Mouse (Mus musculus) liver, postnatal 0 days (tissue): ENCODE data around the gene Arhgap23. TPM values are rescaled to one million over a fixed set of nuclear protein-coding genes. Genes with fewer than 3 reads are reported as not detected.

Experiments used
- ATAC-seq: fragments of 200-750 bp; cut with Nextera tagmentation; 2 replicates; pipeline ENCODE4 v1.8.0; 2017; ENCODE audit warnings: mild to moderate bottlenecking, moderate library complexity
- DNase-seq: peaks from one replicate; pipeline ENCODE4 v3.0.0-alpha.2; 2016
- H3K27ac ChIP-seq: fragments of 300-500 bp; sonication (generic); 2 replicates; pipeline ENCODE4 v1.5.1; 2014; ENCODE audit warnings: antibody characterized with exemption, moderate library complexity, mild to moderate bottlenecking, low read depth
- H3K27me3 ChIP-seq: fragments of 300-500 bp; sonication (generic); 2 replicates; pipeline ENCODE4 v1.6.1; 2014; ENCODE audit warnings: low read length, control low read depth, mixed read lengths; ENCODE audit not compliant: insufficient read depth
- H3K36me3 ChIP-seq: fragments of 300-500 bp; sonication (generic); replicated peaks from 2 replicates; pipeline ENCODE4 v1.6.1; 2014; ENCODE audit warnings: mild to moderate bottlenecking, control low read depth, low read length, moderate library complexity, mixed read lengths; ENCODE audit not compliant: insufficient read depth
- H3K4me1 ChIP-seq: fragments of 300-500 bp; sonication (generic); 2 replicates; pipeline ENCODE4 v1.6.1; 2014; ENCODE audit warnings: antibody characterized with exemption, mild to moderate bottlenecking, control low read depth; ENCODE audit not compliant: insufficient read depth
- H3K4me2 ChIP-seq: fragments of 300-500 bp; sonication (generic); 2 replicates; pipeline ENCODE4 v1.6.1; 2014; ENCODE audit warnings: low read depth, mild to moderate bottlenecking, low read length, moderate library complexity, mixed read lengths
- H3K4me3 ChIP-seq: fragments of 300-500 bp; sonication (generic); 2 replicates; pipeline ENCODE4 v1.5.1; 2014; ENCODE audit warnings: low read depth, low read length
- H3K9ac ChIP-seq: fragments of 300-500 bp; sonication (generic); replicated peaks from 2 replicates; pipeline ENCODE4 v1.6.1; 2014; ENCODE audit warnings: mild to moderate bottlenecking, moderate library complexity
- H3K9me3 ChIP-seq: fragments of 300-500 bp; sonication (generic); 2 replicates; pipeline ENCODE4 v1.6.1; 2016; ENCODE audit warnings: mild to moderate bottlenecking, control low read depth, low read length, mixed read lengths
- CTCF ChIP-seq: sonication (generic); IDR thresholded peaks from 2 replicates; pipeline ENCODE4 v1.5.1; 2016; ENCODE audit warnings: antibody characterized with exemption, low read depth
- EP300 ChIP-seq: IDR thresholded peaks from 2 replicates; pipeline ENCODE4 v1.6.1; 2016; ENCODE audit warnings: antibody characterized with exemption, low read depth, mild to moderate bottlenecking
- WGBS: fragments of 180-500 bp; shearing (Covaris S2); extraction: QIAGEN DNeasy Blood & Tissue Kit; methylation state at CpG from one replicate; pipeline ENCODE4 v1.1.7; 2014; ENCODE audit not compliant: insufficient replicate concordance; 5-methylcytosine and 5-hydroxymethylcytosine counted together
- polyA plus RNA-seq: library from polyadenylated mRNA; unstranded; fragments of >200 nt; fragmentation: Nextera tagmentation; extraction: Ambion mirVana; gene quantifications from 2 replicates; pipeline ENCODE4 v1.2.1, GENCODE M21; 2015

Arhgap23 gene
- polyA plus RNA-seq, 1 experiment from 2014 or later: 5.7 TPM

DNA sequence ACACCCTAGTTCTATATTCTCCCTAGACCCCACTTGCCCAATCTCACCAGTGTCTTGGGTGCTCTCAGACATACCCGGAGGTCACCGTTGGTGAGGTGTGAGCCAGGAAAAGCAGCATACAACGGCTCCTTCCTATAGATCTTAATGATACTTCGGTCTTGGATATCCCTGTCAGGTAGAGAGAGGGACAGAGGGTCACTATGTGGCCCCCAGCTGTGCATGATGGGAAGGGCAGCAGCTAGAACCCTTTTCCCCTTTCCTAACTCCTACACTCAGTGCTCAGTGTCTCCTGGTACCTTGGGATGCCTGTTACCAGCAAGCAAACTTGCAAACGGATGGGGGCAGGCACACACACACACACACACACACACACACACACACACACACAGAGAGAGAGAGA, 120.3 kb downstream of the Arhgap23 start:
- WGBS: 41% methylated on average over 5 of the region's 5 CpGs
- TF ChIP-seq EP300: no peak
- no peak for TF ChIP-seq CTCF
- Histone ChIP-seq H3K4me3 (no peak overlapping the region), H3K9ac (no peak overlapping the region), H3K4me1 (peaks cover 19% of the 10 kb centered on the region), H3K27ac (no peak overlapping the region), H3K27me3 (peaks cover 80% of the 10 kb centered on the region), H3K36me3 (no peaks in the 10 kb centered on the region), H3K4me2 (no peak overlapping the region), H3K9me3 (no peaks in the 10 kb centered on the region)
- no peak for ATAC-seq
- no peak for DNase-seq

DNA sequence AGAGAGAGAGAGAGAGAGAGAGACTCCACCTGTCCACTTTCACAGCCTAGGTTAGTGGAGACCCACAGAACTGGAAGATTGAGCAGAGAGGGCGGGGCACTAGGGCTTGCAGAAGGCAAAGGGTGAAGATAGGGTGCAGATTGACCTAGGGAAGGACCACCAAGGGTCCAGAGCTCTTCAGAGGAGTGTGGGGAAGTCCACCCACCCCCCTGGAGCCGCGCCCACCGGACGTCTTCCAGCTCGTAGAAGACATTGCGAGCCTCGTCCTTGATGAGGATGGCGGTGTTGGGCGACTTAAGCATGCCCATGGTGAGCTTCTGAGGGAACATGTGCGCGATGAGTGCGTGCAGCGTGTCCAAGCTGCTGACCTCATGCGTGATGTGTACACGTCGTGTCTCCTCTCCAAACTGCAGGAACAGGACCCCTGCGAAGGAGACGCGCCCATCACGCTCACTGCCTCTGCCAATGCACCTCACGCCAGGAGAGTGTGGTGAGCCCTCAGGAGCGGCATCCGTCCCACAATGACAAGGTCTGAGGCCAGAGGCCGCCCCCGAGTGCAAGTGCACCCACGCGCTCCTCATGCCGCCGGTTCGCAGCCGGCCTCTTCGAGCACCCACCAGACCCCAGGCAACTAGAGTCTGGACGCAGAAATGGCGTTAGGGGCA, 120.9 kb downstream of the Arhgap23 start:
- no peak for DNase-seq
- no peak overlapping the region for H3K9ac ChIP-seq
- no peak for TF ChIP-seq CTCF
- no peak for TF ChIP-seq EP300
- no peaks in the 10 kb centered on the region for H3K9me3 ChIP-seq
- no peak overlapping the region for H3K4me3 ChIP-seq
- 12% methylated on average over 35 of the region's 35 CpGs for WGBS
- no peaks in the 10 kb centered on the region for H3K36me3 ChIP-seq
- ATAC-seq: no peak
- H3K27me3 ChIP-seq: peaks cover 77% of the 10 kb centered on the region
- no peak overlapping the region for H3K4me2 ChIP-seq
- no peak overlapping the region for H3K27ac ChIP-seq
- peaks cover 19% of the 10 kb centered on the region for H3K4me1 ChIP-seq

DNA sequence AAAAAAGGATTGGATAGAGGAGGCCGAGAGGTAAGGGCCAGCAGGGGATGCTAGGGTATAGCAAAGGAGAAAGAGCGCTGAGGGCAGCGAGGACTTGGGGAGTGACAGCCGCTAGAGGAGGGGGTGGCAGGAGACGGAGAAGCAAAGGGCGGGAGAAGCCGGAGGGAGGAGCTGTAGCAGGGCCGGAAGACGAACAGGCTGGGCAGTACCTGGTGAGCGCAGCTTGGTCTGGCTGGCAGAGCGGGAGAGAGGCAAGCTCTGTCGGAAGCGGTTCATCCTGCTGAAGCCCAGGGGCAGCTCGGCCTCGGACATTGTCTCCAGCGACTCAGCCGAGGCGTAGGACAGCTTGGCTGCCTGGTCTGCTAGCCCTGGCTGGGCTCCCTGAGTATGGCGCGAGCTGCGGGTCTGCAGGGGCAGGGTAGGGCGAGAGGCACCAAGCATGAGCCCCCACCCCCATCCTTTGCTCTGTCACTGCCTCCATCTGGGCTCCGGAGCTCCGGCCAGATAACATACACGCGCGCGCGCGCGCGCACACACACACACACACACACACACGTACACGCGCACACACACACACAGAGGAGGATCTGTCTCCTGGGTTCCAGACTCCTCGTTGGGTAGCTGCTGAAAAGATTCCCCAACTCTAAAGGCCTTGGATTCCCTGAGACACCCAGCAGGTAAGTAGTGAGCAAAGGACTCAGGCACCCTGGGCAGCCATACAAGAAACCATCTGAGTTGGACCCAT, 121.7 kb downstream of the Arhgap23 start:
- ATAC-seq (no peak), DNase-seq (no peak)
- WGBS: 2% methylated on average over 31 of the region's 36 CpGs
- H3K9ac ChIP-seq: no peak overlapping the region
- peaks cover 75% of the 10 kb centered on the region for H3K27me3 ChIP-seq
- no peak overlapping the region for H3K27ac ChIP-seq
- no peaks in the 10 kb centered on the region for H3K9me3 ChIP-seq
- TF ChIP-seq CTCF: peak; percentile 19; the same call in 1 of the 2 replicates
- TF ChIP-seq EP300: no peak
- no peak overlapping the region; the same call in 1 of the 2 replicates for H3K4me3 ChIP-seq
- H3K36me3 ChIP-seq: no peaks in the 10 kb centered on the region
- H3K4me1 ChIP-seq: peaks cover 17% of the 10 kb centered on the region
- H3K4me2 ChIP-seq: peak overlapping the region; percentile 24; the same call in 1 of the 2 replicates

DNA sequence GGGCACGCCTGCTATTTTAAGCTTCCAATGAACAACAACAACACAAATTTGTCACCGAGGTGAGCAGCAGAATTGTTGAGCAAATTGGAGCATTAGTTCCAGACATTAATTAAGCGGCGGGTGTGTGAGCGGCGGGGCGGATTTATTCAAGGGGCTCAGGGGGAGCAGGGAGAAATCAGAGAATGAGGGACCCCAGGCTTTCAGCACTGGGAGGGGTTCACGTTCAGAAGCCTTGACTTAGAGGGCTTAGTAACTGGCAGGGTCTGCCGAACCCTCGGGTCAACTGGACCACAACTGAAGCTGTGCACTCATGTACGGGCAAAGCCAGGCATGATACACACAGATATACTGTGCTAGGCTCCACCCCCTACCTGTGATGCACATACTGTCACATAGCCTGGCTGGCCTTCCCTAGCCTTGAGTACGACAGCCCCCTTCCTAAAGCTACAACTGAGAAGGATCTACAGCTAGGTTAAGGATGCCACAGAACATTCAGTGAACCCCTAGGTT, 122.3 kb downstream of the Arhgap23 start:
- Histone ChIP-seq H3K27me3 (peaks cover 68% of the 10 kb centered on the region), H3K9ac (no peak overlapping the region), H3K27ac (no peak overlapping the region), H3K9me3 (no peaks in the 10 kb centered on the region), H3K4me2 (no peak overlapping the region), H3K36me3 (no peaks in the 10 kb centered on the region), H3K4me3 (no peak overlapping the region), H3K4me1 (peaks cover 15% of the 10 kb centered on the region)
- TF ChIP-seq EP300 (no peak), CTCF (no peak)
- DNase-seq (no peak), ATAC-seq (no peak)
- 40% methylated on average over 12 of the region's 12 CpGs for WGBS

- 63% methylated on average over 5 of the region's 5 CpGs for WGBS
- no peak overlapping the region for H3K9ac ChIP-seq
- no peak for DNase-seq
- peaks cover 9% of the 10 kb centered on the region for H3K4me1 ChIP-seq
- no peaks in the 10 kb centered on the region for H3K36me3 ChIP-seq
- peaks cover 63% of the 10 kb centered on the region for H3K27me3 ChIP-seq
- no peaks in the 10 kb centered on the region for H3K9me3 ChIP-seq
- TF ChIP-seq EP300 (no peak), CTCF (no peak)
- no peak overlapping the region for H3K4me3 ChIP-seq
- H3K27ac ChIP-seq: no peak overlapping the region
- no peak overlapping the region for H3K4me2 ChIP-seq
- ATAC-seq: no peak
Observed at GRCm38 (mm10) chr11:97539622-97540021, 124.3 kb downstream of the Arhgap23 start.

DNA sequence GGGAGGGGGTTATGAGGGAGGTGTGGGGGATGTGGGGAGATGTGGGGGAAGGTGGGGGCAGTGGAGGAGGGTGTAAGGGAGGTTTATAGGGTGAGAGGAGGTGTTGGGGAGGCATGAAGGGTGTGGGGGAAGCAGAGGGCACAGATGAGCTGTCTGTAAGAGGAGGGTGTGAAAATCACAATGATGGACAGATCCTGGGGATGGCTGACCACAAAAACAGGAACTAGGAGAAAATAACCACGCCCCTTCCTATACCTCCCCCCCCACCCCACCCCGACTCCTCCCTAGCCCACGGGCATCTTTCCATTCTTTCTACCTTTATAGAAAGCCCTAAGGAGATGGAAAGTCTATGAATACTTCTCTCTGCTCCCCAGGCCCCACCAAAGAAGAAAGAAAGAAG, 124.8 kb downstream of the Arhgap23 start:
- WGBS: 12% methylated on average over 3 of the region's 3 CpGs
- H3K4me1 ChIP-seq: 0 out of 2 replicates have a peak, but pooled peaks cover 6% of the 10 kb centered on the region
- no peak overlapping the region for H3K27ac ChIP-seq
- TF ChIP-seq EP300 (no peak), CTCF (no peak)
- H3K4me2 ChIP-seq: no peak overlapping the region
- H3K36me3 ChIP-seq: no peaks in the 10 kb centered on the region
- H3K27me3 ChIP-seq: peaks cover 63% of the 10 kb centered on the region
- DNase-seq (no peak), ATAC-seq (no peak)
- H3K9me3 ChIP-seq: no peaks in the 10 kb centered on the region
- H3K4me3 ChIP-seq: no peak overlapping the region
- H3K9ac ChIP-seq: no peak overlapping the region
